Mouse (Mus musculus): ENCODE data around the gene Tfeb. TPM values are rescaled to one million over a fixed set of nuclear protein-coding genes. Genes with fewer than 3 reads are reported as not detected.

Tfeb gene
- polyA plus RNA-seq, 1 experiment from 2014 or later = 25.7 TPM

DNA sequence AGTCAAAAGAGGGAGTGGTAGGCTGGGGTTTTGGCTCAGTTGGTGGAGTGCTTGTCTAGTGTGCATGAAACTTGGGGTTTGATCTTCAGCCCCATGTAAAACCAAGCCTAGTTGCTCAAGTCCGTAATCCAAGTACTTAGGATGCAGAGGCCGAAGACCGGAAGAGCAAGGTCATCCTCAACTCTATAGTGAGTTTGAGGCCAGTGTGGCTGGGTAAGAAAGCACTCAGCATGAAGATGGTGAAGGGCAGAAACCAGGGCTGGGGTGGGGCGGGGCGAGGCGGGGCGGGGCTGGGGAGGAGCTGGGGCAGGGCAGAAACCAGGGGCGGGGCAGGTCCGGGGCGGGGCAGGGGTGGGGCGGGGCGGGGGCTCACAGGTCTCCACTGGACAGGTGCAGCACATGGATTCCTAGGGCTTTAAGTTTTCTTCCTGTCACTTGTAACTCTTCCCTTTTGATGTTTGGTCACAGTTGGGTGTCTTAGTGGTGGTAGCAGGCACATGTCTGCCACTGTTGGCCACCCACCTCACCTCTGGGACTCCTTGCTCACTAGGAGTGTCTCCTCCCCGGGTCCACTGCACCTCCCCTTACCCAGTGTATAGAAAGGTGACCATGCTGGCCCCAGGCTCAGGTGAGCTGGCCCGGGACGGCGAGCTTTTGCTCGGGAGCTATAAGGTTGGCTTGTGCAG lies 30.8 kb downstream of the Tfeb start:
- Histone ChIP-seq H3K36me3 (ENCODE audit: control insufficient read depth, insufficient read depth) (peaks cover 4% of the 10 kb centered on the region; the same call in 1 of the 2 replicates), H3K27me3 (ENCODE audit: control insufficient read depth, insufficient read depth, low read length) (no peaks in the 10 kb centered on the region), H3K9ac (ENCODE audit: low read length) (no peak overlapping the region), H3K27ac (ENCODE audit: low read length) (no peak overlapping the region), H3K9me3 (replicated peaks; ENCODE audit: control insufficient read depth, low read length) (peaks cover 7% of the 10 kb centered on the region), H3K4me3 (ENCODE audit: low read length) (no peak overlapping the region), H3K4me1 (ENCODE audit: control insufficient read depth, insufficient read depth, low read length) (peaks cover 25% of the 10 kb centered on the region), H3K4me2 (ENCODE audit: low read depth, low read length) (no peak overlapping the region)
- no peak for ATAC-seq (replicated peaks; ENCODE audit: extremely low read depth, insufficient read depth, low FRiP score)
- WGBS = 67% methylated on average over 10 of the region's 17 CpGs

DNA sequence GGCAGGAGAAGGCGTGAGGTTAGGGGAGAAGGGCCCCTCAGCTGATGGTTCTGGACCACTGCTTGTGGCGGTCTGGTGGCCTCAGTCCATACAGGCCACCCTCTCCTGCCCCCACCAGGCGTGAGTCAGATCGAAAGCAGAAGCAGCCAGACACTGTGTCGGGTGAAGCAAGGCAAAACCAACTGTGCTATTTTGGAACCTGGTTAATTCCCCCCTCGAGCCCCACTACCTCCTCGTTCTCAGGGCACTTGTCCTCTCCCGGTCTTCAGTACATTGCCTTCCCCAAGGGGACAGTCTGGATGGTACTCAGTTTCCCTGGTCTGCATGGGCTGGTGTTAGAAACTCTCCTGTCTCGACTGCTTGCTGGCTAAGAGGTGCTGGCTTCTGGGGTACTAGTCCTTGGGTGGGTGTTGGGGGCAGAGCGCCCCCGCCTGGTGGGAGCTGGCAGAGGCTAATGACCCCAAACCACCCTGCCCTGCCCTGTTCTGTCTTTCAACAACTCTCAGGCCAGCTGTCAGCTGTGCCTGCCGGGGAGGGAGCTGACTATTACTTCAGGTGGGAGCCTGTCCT lies 32.0 kb downstream of the Tfeb start:
- 21% methylated on average over 12 of the region's 12 CpGs for WGBS
- Histone ChIP-seq H3K4me3 (ENCODE audit: low read length) (no peak overlapping the region), H3K4me1 (ENCODE audit: control insufficient read depth, insufficient read depth, low read length) (peaks cover 15% of the 10 kb centered on the region), H3K9ac (ENCODE audit: low read length) (peak overlapping the region; percentile 5; the same call in 1 of the 2 replicates), H3K4me2 (ENCODE audit: low read depth, low read length) (peak overlapping the region; percentile 22), H3K27ac (ENCODE audit: low read length) (peak overlapping the region; percentile 41), H3K36me3 (ENCODE audit: control insufficient read depth, insufficient read depth) (peaks cover 4% of the 10 kb centered on the region; the same call in 1 of the 2 replicates), H3K27me3 (ENCODE audit: control insufficient read depth, insufficient read depth, low read length) (no peaks in the 10 kb centered on the region), H3K9me3 (replicated peaks; ENCODE audit: control insufficient read depth, low read length) (peaks cover 8% of the 10 kb centered on the region)
- ATAC-seq (replicated peaks; ENCODE audit: extremely low read depth, insufficient read depth, low FRiP score) = peak; percentile 28

DNA sequence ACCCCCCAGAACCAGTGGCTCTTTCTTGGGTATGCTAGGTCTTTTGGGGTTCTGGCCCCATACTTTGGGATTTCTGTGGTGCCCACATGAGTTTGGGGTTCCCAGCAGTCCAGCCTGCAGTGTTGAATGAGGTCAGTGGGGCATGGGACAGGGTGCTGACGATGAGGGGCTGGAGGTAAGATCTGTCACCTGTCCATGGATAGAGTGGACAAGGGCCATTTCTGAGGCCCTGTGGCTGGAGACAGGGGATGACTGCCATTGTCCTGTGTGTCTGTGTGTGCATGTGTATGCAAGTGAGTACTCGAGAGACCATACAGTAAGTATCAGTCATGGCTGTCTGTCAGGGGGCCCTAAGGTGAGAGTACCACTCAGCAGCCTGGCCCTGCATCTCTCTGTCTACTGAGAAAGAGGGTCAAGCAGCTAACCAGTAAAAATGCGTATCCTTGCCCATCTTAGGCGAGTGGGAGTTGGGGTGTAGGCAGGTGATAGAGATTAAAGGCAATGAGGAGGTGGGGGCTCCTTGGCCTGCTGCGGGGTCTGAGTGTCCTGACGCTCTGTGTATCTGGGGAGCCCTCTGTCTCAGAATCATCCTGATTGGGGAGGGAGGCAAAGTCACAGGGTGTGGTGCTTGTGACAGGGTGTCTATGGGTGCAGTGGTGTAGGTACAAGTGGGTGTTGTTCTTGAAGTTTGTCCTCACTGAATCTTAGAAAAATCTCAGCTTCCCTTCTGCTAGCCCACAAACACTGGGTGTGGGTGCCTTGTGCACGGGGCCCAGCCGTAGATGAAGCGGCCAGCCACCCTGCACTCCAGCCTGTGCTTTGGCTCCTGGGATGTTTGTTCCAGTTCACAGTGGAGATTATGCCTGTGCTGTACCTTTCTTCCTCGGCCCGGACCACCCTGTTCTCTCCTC lies 32.8 kb downstream of the Tfeb start:
- WGBS = 78% methylated on average over 11 of the region's 11 CpGs
- no peak overlapping the region for H3K27ac ChIP-seq (ENCODE audit: low read length)
- no peak overlapping the region for H3K9ac ChIP-seq (ENCODE audit: low read length)
- no peak overlapping the region for H3K4me3 ChIP-seq (ENCODE audit: low read length)
- no peaks in the 10 kb centered on the region for H3K27me3 ChIP-seq (ENCODE audit: control insufficient read depth, insufficient read depth, low read length)
- peaks cover 8% of the 10 kb centered on the region for H3K9me3 ChIP-seq (replicated peaks; ENCODE audit: control insufficient read depth, low read length)
- H3K4me2 ChIP-seq (ENCODE audit: low read depth, low read length) = no peak overlapping the region
- peaks cover 14% of the 10 kb centered on the region for H3K4me1 ChIP-seq (ENCODE audit: control insufficient read depth, insufficient read depth, low read length)
- peaks cover 4% of the 10 kb centered on the region; the same call in 1 of the 2 replicates for H3K36me3 ChIP-seq (ENCODE audit: control insufficient read depth, insufficient read depth)
- no peak for ATAC-seq (replicated peaks; ENCODE audit: extremely low read depth, insufficient read depth, low FRiP score)

DNA sequence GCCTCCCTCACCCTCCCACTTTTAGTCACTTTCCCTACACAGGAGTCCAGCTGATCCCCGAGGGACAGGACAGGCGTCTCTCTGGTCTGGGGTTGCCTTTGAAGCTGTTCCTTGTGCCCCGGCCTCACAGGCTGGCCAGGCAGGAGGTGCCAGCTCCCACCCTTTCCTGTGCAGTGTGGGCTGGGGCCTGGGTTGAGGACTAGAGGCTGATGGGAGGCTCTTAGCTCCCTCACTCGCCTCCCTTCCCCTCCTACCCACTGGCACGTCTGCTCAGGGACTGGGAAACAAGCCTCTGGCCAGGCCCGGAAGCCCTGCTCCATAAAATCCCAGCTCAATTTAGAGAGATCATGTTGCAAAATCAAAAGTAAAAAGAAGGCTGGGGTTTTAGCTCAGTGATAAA lies 36.8 kb downstream of the Tfeb start:
- no peak overlapping the region for H3K4me2 ChIP-seq (ENCODE audit: low read depth, low read length)
- H3K9ac ChIP-seq (ENCODE audit: low read length) = no peak overlapping the region
- 0 out of 2 replicates have a peak, but pooled peaks have one; percentile 16 for ATAC-seq (replicated peaks; ENCODE audit: extremely low read depth, insufficient read depth, low FRiP score)
- no peak overlapping the region for H3K27ac ChIP-seq (ENCODE audit: low read length)
- no peaks in the 10 kb centered on the region for H3K27me3 ChIP-seq (ENCODE audit: control insufficient read depth, insufficient read depth, low read length)
- no peak overlapping the region for H3K4me3 ChIP-seq (ENCODE audit: low read length)
- H3K36me3 ChIP-seq (ENCODE audit: control insufficient read depth, insufficient read depth) = peaks cover 4% of the 10 kb centered on the region; the same call in 1 of the 2 replicates
- 68% methylated on average over 6 of the region's 6 CpGs for WGBS
- H3K4me1 ChIP-seq (ENCODE audit: control insufficient read depth, insufficient read depth, low read length) = peaks cover 15% of the 10 kb centered on the region
- H3K9me3 ChIP-seq (replicated peaks; ENCODE audit: control insufficient read depth, low read length) = peaks cover 8% of the 10 kb centered on the region

DNA sequence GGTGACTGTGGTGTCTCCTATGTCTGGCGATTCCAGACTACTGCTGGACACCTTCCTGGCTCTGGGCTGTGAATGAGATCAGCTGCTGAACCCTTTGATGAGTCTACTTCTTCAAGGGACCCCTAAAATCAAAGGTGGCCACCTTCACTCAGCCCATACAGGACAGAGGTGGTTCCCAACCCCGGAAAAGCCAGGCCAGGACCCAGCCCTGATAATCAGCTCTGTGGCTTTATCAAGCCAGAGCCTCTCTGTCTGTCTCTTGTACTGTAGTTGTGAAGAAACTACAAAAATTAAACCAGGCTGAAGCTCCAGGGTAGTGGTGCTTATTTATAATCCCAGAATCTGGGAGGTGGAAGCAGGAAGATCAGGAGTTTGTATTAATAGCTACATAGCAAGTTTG lies 40.3 kb downstream of the Tfeb start:
- Histone ChIP-seq H3K27me3 (ENCODE audit: control insufficient read depth, insufficient read depth, low read length) (no peaks in the 10 kb centered on the region), H3K27ac (ENCODE audit: low read length) (no peak overlapping the region), H3K9ac (ENCODE audit: low read length) (no peak overlapping the region), H3K4me3 (ENCODE audit: low read length) (no peak overlapping the region), H3K4me2 (ENCODE audit: low read depth, low read length) (no peak overlapping the region), H3K4me1 (ENCODE audit: control insufficient read depth, insufficient read depth, low read length) (peaks cover 12% of the 10 kb centered on the region; the same call in 1 of the 2 replicates), H3K36me3 (ENCODE audit: control insufficient read depth, insufficient read depth) (peaks cover 3% of the 10 kb centered on the region; the same call in 1 of the 2 replicates), H3K9me3 (replicated peaks; ENCODE audit: control insufficient read depth, low read length) (peaks cover 6% of the 10 kb centered on the region)
- 40% methylated on average over 2 of the region's 2 CpGs for WGBS
- ATAC-seq (replicated peaks; ENCODE audit: extremely low read depth, insufficient read depth, low FRiP score) = no peak

DNA sequence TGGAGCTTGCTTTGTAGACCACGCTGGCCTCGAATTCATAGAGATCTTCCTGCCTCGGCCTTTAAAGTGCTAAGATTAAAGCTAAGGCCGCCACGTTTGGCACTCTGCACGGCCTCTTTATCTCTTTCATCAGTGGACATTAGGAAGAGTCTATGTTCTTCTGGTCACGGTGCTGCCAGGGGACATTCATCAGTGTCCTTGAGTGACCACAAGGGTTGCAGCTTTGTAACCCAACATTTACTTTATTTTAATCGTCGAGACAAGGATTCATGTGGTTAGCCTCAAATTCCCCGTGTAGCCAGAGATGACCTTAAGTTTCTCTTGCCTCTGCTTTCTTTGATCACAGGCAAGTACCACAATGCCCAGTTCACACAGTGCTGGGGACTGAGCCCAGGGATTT lies 43.6 kb downstream of the Tfeb start:
- no peak overlapping the region for H3K4me3 ChIP-seq (ENCODE audit: low read length)
- 76% methylated on average over 10 of the region's 10 CpGs for WGBS
- no peak overlapping the region for H3K9ac ChIP-seq (ENCODE audit: low read length)
- H3K9me3 ChIP-seq (replicated peaks; ENCODE audit: control insufficient read depth, low read length) = no peaks in the 10 kb centered on the region
- H3K27me3 ChIP-seq (ENCODE audit: control insufficient read depth, insufficient read depth, low read length) = no peaks in the 10 kb centered on the region
- H3K36me3 ChIP-seq (ENCODE audit: control insufficient read depth, insufficient read depth) = no peaks in the 10 kb centered on the region
- no peak overlapping the region for H3K27ac ChIP-seq (ENCODE audit: low read length)
- ATAC-seq (replicated peaks; ENCODE audit: extremely low read depth, insufficient read depth, low FRiP score) = no peak
- H3K4me1 ChIP-seq (ENCODE audit: control insufficient read depth, insufficient read depth, low read length) = peaks cover 9% of the 10 kb centered on the region; the same call in 1 of the 2 replicates
- no peak overlapping the region for H3K4me2 ChIP-seq (ENCODE audit: low read depth, low read length)

DNA sequence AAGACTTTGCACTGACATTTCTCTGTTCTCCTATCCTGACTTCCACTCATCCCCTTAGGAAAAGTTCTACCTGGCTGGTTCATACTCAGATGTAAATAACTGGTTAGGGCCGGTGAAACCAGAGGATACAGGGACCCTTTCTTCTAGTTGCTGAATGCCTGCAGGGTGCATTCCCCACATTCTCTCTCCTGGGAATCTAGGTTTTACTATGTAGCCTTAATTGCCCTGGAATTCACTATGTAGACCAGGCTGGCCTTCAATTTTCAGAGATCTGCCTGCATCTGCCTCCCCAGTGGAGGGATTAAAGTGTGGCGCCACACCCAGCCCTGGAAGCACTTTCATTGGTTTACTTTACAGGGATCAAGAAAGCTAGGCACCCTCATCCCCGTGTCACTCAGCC lies 45.7 kb downstream of the Tfeb start:
- WGBS = 91% methylated on average over 3 of the region's 3 CpGs

DNA sequence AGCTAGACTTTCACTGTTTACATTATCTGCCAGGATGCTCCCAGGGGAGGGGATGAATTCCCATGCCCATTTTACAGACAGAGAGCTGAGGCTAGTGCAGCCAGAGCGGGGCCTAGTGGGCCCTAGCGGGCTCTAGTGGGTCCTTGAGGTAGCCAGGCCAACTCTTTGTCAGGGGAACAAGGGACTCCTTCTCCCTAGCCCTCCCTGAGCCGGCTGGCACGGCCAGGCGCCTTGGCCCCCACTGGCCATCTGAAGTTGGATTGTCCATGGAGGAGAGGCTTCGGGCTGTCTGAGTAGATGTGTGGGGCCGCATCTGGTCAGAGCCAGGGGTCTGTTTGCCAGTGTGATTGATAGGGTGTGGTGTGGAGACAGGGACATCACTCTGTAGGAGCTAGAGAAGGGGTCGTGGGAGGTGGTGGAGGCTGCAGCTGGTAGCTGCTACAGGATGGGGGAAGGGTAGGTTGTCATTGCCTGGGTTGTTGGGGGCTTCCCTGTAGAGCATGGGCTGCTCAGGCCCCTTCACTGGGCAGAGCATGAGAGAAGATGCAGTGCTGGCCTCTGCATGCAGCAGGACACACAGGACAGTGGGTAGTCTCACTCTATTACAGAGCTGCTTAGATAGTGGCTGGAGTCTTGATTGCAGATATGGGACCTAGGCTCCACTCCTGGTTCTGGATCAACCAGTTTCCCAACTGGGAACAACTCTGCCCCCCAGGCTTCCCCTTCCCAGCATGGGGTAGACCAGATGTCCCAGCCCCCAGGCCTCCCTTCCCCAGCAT lies 46.8 kb downstream of the Tfeb start:
- 0 out of 2 replicates have a peak, but pooled peaks cover 4% of the 10 kb centered on the region for H3K4me1 ChIP-seq (ENCODE audit: control insufficient read depth, insufficient read depth, low read length)
- H3K4me2 ChIP-seq (ENCODE audit: low read depth, low read length) = no peak overlapping the region
- H3K27me3 ChIP-seq (ENCODE audit: control insufficient read depth, insufficient read depth, low read length) = no peaks in the 10 kb centered on the region
- 65% methylated on average over 8 of the region's 8 CpGs for WGBS
- no peak overlapping the region for H3K27ac ChIP-seq (ENCODE audit: low read length)
- no peak overlapping the region for H3K9ac ChIP-seq (ENCODE audit: low read length)
- no peaks in the 10 kb centered on the region for H3K9me3 ChIP-seq (replicated peaks; ENCODE audit: control insufficient read depth, low read length)
- no peak overlapping the region for H3K4me3 ChIP-seq (ENCODE audit: low read length)
- ATAC-seq (replicated peaks; ENCODE audit: extremely low read depth, insufficient read depth, low FRiP score) = no peak
- H3K36me3 ChIP-seq (ENCODE audit: control insufficient read depth, insufficient read depth) = 0 out of 2 replicates have a peak, but pooled peaks cover 3% of the 10 kb centered on the region

More for the DNA sequence above, 45.7 kb downstream of the Tfeb start:
- Histone ChIP-seq H3K4me2 (ENCODE audit: low read depth, low read length) (no peak overlapping the region), H3K9me3 (replicated peaks; ENCODE audit: control insufficient read depth, low read length) (no peaks in the 10 kb centered on the region), H3K27ac (ENCODE audit: low read length) (no peak overlapping the region), H3K36me3 (ENCODE audit: control insufficient read depth, insufficient read depth) (no peaks in the 10 kb centered on the region), H3K4me3 (ENCODE audit: low read length) (no peak overlapping the region), H3K27me3 (ENCODE audit: control insufficient read depth, insufficient read depth, low read length) (no peaks in the 10 kb centered on the region), H3K9ac (ENCODE audit: low read length) (no peak overlapping the region), H3K4me1 (ENCODE audit: control insufficient read depth, insufficient read depth, low read length) (0 out of 2 replicates have a peak, but pooled peaks cover 4% of the 10 kb centered on the region)
- ATAC-seq (replicated peaks; ENCODE audit: extremely low read depth, insufficient read depth, low FRiP score) = no peak
